Mouse (Mus musculus): ENCODE results near the gene Vmn2r4.
"Not testable (repeated sequence)": the region's sequence is repeated elsewhere in the genome, so short reads cannot be mapped to it uniquely, and the experiment has no call there.

Vmn2r4 gene

DNA sequence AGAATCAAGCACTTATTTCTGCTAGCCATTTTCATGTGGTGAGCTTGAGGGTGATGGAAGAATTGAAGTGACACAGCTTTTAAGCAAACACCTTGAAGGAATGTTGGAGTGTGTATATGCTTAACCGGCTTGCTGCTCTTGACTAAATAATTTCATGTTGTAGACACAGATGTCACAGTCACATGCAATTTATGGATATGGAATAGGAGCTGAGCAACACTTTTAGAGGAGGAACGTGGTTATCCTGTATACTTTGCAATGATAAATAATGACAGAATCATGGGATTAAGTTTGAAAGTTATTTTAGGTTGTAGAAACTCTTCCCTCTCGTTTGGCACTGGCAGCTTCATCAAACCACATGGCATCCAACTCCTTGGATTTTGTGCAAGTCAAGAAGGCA is at the start of gene Vmn2r4:
Gene Vmn2r4, minus strand, starts transcription at position 101 of the 400 bp plus-strand sequence.
- DNase-seq (ENCODE audit: low spot score in 2 of 2), result not testable (repeated sequence)

DNA sequence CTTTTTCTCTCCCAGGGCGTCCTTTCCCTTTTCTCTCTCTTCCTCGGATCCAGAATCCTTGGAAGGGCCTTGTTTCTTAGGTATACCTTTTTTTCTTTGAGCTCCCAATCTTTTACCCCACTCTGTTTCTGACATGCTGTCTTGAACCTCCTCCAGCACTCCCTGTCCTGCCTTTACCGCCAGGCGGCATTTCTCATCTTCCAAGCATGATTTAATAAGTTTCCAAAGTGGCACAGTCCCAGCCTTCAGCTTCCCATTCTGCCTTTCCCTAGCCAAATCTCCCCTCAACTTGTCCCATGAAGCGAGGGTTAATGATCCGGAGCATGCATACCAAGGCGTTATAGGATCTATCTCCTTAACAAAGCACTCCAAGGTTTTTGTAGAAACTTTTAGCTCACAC is 19.1 kb upstream of the Vmn2r4 start:
- DNase-seq (ENCODE audit: low spot score in 2 of 2), result not testable (repeated sequence)

GRCm38 (mm10) chr3:64428117-64428798 is 13.1 kb upstream of the Vmn2r4 start:
- not testable (repeated sequence) for DNase-seq (ENCODE audit: low spot score in 2 of 2)

- not testable (repeated sequence) for DNase-seq (ENCODE audit: low spot score in 2 of 2)
These were observed 7.0 kb upstream of the Vmn2r4 start for GRCm38 (mm10) chr3:64422141-64422540.

DNA sequence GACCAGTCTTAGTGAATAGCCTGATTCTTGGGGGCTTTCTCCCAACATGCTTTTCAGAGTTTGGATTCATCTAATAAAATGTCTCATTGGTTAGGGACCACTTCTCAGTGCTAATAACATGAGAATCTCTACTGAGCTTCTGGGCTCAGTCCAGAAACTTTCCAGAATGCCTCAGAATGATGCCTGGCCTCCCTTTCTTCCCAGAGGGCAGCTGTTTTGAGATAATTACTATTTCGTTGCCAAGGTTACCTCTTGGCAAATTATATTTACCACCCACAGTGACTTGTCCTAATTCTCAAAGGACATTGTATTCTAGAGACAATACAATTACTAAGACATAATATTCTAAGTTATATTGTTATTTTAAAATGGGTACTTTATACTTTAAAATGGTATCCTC is 2.3 kb upstream of the Vmn2r4 start:
- not testable (repeated sequence) for DNase-seq (ENCODE audit: low spot score in 2 of 2)

GRCm38 (mm10) chr3:64414253-64414652 is 915 bp downstream of the Vmn2r4 start:
- DNase-seq (ENCODE audit: low spot score in 2 of 2), result not testable (repeated sequence)

- no peak for DNase-seq (ENCODE audit: low spot score in 2 of 2)
These were observed 55.7 kb downstream of the Vmn2r4 start for GRCm38 (mm10) chr3:64359286-64360035.
